Mouse (Mus musculus) frontal cortex, adult (tissue): Measurements from ENCODE around the gene Fbf1.
"Not testable (repeated sequence)": the region's sequence is repeated elsewhere in the genome, so short reads cannot be mapped to it uniquely, and the experiment has no call there.

Source experiments
- ATAC-seq: cut with Nextera tagmentation; 2 replicates; pipeline ENCODE4 v1.9.2; 2017; ENCODE audit warnings: mild to moderate bottlenecking, moderate library complexity, mixed read lengths; ENCODE audit not compliant: low TSS enrichment

Gene Fbf1

DNA sequence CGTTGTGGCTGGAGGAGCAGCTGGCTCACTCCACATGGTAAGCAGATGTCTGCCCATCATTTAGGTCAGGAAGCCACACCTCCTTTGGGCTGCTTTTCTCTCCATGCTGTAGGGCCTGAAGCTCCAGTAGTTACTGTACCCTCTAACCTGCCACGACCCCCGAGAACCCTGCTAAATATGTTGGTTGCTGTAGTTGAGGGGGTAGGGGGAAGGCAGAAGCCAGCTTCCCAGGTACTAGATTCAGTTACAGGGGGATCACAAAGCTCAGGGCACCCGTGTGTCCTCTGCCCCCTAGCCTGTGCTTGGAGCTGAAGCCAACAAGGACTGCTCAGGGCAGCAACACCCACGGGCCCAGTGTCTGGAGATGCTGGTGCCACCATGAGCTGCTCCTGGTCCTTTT, 34.5 kb downstream of the Fbf1 start:
- no peak for ATAC-seq

- no peak for ATAC-seq
These were observed 35.3 kb downstream of the Fbf1 start for GRCm38 (mm10) chr11:116132366-116133333.

DNA sequence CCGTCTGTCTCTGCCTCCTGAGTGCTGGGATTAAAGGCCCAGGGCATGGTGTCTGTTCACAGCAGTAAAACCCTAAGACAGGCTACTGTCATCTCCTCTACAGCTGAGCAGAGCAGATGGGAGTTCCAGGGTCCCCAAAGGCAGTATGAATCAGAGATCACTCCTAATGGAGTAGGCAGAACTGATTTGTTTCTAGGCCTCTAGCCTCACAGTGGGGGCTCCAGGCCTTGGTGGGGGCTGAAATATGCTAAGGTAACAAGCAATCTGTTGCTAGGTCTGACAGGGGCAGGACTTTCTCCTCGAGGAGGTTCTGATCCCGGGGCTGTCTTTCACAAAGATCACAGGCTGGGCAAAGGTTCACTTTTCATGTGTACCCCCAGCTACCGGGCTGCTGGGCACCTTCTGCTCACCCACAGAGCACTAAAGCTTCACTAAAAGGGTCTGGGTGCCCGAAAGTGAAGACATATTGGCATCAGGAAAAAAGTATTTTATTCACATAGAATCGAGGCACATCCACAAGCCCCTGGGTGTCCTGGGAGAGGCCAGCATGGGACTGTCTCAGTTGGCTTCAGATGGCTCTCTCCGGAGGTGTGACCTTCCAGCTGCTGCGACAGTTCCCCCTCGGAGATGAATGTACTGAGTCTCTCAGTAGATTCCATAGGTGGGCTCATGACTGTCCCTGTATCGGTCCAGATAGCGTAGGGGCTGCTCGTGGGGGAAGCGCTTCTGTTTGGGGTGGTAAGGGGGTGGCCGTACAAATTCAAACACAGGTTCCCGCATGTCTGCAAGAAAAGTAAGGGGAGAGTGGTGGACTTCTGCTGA, 36.4 kb downstream of the Fbf1 start:
- no peak for ATAC-seq

- peak; percentile 87 for ATAC-seq
These were observed 37.3 kb downstream of the Fbf1 start, which contains the start of gene Trim65 for GRCm38 (mm10) chr11:116130488-116131205. Gene Trim65, minus strand, starts transcription at chr11:116131128.

DNA sequence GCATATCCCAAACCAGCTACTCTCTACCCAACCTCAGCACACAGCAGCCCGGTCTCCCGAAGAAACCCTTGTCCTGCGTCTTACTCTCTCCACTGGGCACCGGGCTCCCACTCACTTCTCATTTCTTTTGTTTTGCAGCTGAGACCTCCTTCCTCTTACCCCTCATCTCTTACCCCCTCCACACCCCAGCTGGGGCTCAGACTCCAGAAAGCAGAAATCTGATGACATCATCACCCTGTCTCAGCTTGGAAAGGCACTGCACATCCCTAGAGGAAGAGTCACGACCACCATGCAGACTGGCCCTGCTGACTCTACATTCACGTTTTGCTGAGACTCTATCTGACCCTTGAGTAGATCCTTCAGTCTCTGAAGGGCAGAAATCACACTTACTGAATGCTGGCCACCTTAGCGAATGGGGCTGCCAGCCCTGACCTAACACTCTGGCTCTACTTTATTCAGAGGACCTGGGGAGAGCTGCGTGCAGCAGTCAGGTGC, 37.9 kb downstream of the Fbf1 start:
- no peak for ATAC-seq

- ATAC-seq: no peak
These were observed 38.7 kb downstream of the Fbf1 start for GRCm38 (mm10) chr11:116129091-116129790.

DNA sequence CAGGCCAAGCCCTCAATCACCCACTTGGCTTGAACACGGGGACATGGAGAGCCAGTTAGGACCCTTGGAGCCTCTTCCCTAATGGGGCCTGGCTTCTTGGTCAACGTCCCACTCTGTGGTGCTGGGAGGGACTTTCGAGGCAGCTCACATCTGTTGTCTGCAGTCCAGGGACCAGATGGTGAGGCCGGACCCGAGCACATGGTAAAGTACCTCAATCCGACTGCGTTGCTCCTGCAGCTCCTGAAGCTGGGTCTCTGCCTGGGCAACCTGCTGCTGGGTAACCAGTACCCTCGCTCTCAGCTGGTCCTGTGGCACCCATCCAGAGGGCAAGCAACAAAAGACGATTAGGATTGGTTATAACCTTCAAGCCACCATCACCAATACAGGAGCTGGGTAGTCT, 40.0 kb downstream of the Fbf1 start:
- no peak for ATAC-seq

DNA sequence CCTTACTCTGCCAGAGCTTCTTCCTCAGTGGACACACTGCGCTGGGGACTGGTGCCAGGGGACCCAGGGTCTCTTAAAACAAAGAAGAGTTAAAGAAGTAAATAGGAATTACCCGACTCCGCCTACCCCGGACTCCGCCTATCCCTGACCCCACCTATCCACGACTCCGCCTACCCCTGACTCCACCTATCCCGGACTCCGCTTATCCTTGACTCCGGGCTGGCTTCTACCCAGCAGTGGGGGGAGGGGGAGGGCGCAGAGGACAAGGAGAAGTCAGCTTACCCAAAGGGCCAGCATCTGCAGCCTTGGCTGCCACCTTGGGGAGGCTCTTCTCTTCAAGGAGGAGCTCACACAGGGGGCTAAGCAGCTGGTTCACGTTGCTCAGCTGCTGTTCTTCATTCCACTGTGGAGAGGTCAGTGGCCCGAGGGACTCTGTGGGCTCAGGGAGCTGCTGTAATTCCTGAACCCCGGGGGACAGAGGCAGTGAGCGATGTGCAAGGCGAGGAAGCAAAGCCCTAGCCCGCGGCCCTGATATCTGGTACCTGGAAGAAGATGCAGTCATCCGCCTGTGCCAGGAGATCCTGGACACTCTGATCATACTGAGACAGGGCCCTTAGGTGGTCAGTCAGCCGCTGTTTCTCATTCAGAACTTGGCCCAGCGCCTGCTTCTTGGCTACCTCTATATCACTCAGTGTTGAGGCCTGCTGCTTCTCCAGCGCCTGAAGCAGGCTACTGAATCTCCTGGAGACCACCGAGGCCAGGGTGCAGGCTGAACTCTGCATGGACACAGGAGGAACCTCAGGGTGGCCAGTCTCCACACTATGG, 40.6 kb downstream of the Fbf1 start, which contains the start of gene Trim47:
TSS of gene Trim47 (minus strand) at position 55 of the 825 bp plus-strand sequence.
- no peak for ATAC-seq

DNA sequence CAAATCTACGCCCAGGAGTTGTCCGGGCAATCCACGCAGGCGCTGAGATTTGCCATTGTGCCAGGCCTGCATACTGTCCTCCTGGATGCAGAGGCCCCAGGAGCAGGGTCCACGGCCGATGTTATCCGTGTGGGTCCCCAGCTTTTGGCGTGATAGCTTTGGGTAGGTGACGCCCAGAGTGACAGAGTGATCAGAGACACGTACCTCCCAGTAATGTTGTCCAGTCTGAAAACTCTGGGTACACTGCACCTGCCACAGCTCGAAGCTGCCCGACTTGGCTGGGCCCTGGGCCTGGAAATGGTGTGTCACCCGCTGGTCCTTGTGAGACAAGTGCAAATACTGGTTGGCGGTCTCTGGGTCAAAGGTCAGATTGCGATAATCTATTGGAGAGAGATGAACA, 41.7 kb downstream of the Fbf1 start:
- ATAC-seq: no peak

DNA sequence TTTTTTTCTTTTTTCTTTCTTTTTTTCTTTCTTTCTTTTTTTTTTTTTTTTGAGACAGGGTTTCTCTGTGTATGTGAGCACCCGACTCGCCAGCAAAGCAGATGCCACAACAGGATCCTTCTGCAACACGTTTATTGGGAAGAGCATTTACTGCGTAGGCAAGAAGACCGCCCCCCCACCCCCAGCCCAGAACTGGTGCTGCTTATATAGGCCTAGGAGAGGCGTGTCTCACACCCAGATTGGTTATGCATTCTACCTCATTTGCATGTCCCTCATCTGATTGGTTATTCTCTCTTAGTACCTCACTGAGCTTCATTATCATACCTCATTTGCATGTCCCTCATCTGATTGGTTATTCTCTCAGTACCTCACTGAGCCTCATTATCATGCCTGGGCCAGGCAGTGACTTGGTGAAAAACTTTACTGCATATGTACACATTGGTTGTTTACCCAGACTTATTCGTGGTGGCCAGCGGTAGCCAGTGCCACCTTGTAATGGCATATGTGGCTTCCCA, 46.2 kb downstream of the Fbf1 start:
- ATAC-seq: not testable (repeated sequence)

DNA sequence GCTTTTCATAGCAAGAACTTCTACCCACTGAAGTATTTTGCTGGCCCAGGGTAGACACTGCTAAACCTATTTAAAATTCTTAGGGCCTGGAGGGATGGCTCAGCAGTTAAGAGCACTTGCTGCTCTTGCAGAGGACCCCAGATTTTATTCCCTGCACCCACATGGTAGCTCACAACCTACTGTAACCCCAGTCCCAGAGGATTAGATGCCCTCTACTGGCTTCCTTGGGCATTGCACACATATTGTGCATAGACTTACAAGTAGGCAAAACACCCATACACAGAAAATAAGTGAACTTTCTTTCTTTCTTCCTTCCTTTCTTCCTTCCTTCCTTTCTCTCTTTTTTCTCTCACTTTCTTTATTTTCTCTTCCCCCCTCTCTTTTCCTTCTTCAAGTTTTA, 50.1 kb downstream of the Fbf1 start:
- no peak for ATAC-seq

DNA sequence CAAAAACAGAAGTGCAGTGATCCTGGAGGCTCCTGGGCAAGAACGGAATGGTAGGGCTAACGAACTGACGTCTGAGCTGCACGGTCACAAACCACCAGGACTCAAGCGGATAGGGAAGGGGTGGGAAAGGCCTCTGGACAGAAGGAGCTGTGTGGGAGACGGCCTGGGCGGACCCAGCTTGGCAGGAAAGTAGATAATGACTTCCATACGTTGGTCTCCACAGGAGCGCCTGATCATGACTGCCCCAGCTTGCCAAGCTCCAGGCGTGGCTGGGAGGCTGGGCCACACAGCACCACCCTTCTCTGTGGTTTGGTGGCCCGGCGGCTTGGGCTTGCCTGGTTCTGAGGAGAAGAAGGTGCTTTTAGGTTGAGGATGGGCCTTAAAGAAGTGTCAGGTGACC, 50.7 kb downstream of the Fbf1 start:
- ATAC-seq: no peak

GRCm38 (mm10) chr11:116111611-116112203, 56.3 kb downstream of the Fbf1 start:
- ATAC-seq: no peak

DNA sequence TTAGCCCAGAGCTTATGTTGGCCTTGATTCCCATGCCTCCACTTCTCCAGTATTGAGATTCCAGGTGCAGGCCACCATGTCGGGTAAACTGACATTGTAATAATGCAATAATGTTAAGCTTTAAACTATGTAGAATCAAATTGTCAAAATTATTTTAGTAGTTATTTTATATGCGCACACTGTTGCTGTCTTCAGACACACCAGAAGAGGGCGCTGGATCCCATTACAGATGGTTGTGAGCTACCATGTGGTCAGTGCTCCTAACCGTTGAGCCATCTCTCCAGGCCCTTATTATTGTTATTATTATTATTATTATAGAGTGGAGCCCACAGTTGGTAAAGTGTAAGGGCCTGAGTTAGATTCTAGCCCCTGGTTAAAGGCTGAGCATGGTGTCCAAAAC, 56.9 kb downstream of the Fbf1 start:
- ATAC-seq: no peak

- ATAC-seq: no peak
These were observed 57.4 kb downstream of the Fbf1 start for GRCm38 (mm10) chr11:116110540-116110939.

DNA sequence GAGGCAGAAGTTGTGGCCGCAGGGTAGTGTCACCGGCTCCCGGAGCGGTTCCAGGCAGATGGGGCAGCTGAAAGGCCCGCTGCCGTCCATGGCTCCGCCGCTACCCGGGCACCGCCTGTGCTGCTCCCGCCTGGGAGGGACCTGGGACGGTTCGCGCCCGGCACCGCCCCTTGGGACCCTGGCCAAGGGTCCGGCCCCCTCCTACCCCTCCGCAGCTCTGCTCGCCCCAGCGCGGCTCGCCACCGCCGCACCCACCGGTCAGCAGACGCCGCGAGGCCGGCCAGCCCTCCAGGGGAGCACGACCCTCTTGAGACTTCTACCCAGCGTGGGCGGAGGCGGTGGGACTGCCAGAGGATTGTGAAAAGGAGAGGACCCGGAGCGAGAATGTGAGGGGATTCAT, 57.8 kb downstream of the Fbf1 start:
- ATAC-seq: no peak

GRCm38 (mm10) chr11:116109441-116110081, 58.4 kb downstream of the Fbf1 start:
- no peak for ATAC-seq

- no peak for ATAC-seq
These were observed 59.4 kb downstream of the Fbf1 start for GRCm38 (mm10) chr11:116108464-116109137.
